Mouse (Mus musculus) spleen, adult 2 months (tissue): Measurements from ENCODE around the gene Fam204a. TPM values are rescaled to one million over a fixed set of nuclear protein-coding genes. Genes with fewer than 3 reads are reported as not detected.

Experiments
- DNase-seq, 2 experiments: peaks; one replicate each; pipeline versions ENCODE4 v3.0.0 to v3.0.0-alpha.2; 2012 to 2021; ENCODE audit warnings: low spot score in 2 of 2, low read depth in 1 of 2
- H3K27ac ChIP-seq: fragments of 200-500 bp; 2 replicates; pipeline ENCODE4 v1.5.1; 2012; ENCODE audit warnings: low read length, inconsistent platforms; ENCODE audit not compliant: insufficient read depth
- H3K27me3 ChIP-seq: fragments of 200-500 bp; 2 replicates; pipeline ENCODE4 v1.6.1; 2012; ENCODE audit warnings: mild to moderate bottlenecking, moderate library complexity, low read length, inconsistent platforms; ENCODE audit not compliant: control insufficient read depth, insufficient read depth
- H3K36me3 ChIP-seq: fragments of 200-500 bp; 2 replicates; pipeline ENCODE4 v1.6.1; 2012; ENCODE audit warnings: mild to moderate bottlenecking, low read length, inconsistent platforms; ENCODE audit not compliant: control insufficient read depth, insufficient read depth
- H3K4me1 ChIP-seq: fragments of 200-500 bp; 2 replicates; pipeline ENCODE4 v1.6.1; 2011; ENCODE audit warnings: inconsistent platforms; ENCODE audit not compliant: control insufficient read depth, insufficient read depth, insufficient read length
- H3K4me3 ChIP-seq: fragments of 200-500 bp; 2 replicates; pipeline ENCODE4 v1.5.1; 2011; ENCODE audit warnings: mild to moderate bottlenecking, inconsistent platforms; ENCODE audit not compliant: insufficient read depth, insufficient read length; ENCODE audit errors: extremely low read depth
- CTCF ChIP-seq: fragments of 200-500 bp; IDR thresholded peaks from 2 replicates; pipeline ENCODE4 v1.5.1; 2011; ENCODE audit warnings: mild to moderate bottlenecking, inconsistent platforms; ENCODE audit not compliant: insufficient read depth, insufficient read length, insufficient replicate concordance; ENCODE audit errors: extremely low read depth
- POLR2A ChIP-seq: fragments of 200-500 bp; IDR thresholded peaks from 2 replicates; pipeline ENCODE4 v1.6.1; 2011; ENCODE audit warnings: low read depth, low read length, inconsistent platforms
- WGBS: fragments of 180-500 bp; shearing (Covaris S2); methylation state at CpG from one replicate; pipeline ENCODE4 v1.1.7; 2018; 5-methylcytosine and 5-hydroxymethylcytosine counted together
- polyA plus RNA-seq: library from polyadenylated mRNA; depleted of rRNA; stranded (reverse); fragments of >200 nt; gene quantifications from 2 replicates; pipeline ENCODE4 v1.2.3, GENCODE M21; 2012; rRNA removed

The Fam204a gene
- 4.6 and 8.1 TPM in 2 replicates for polyA plus RNA-seq

GRCm38 (mm10) chr19:60225899-60226844 is at the start of gene Fam204a:
Fam204a (minus strand) TSS chr19:60226701.
- peak; percentile 82 to 91 for DNase-seq

GRCm38 (mm10) chr19:60265789-60266188 is 39.3 kb upstream of the Fam204a start:
- Histone ChIP-seq H3K4me3 (no peak overlapping the region), H3K27ac (no peak overlapping the region), H3K36me3 (no peaks in the 10 kb centered on the region), H3K4me1 (no peaks in the 10 kb centered on the region), H3K27me3 (no peaks in the 10 kb centered on the region; the same call in 1 of the 2 replicates)
- TF ChIP-seq POLR2A = no peak
- TF ChIP-seq CTCF = no peak
- WGBS = 72% methylated on average over 1 of the region's 1 CpGs
- no peak for DNase-seq

More at GRCm38 (mm10) chr19:60225899-60226844, at the start of gene Fam204a:
- Histone ChIP-seq H3K4me1 (peaks cover 4% of the 10 kb centered on the region; the same call in 1 of the 2 replicates), H3K27me3 (no peaks in the 10 kb centered on the region), H3K27ac (peak within 1 kb of the TSS; percentile 99), H3K36me3 (no peaks in the 10 kb centered on the region), H3K4me3 (peak within 1 kb of the TSS; percentile 100)
- TF ChIP-seq CTCF (no peak), POLR2A (peak; percentile 92)
- under 1% methylated on average over 68 of the region's 68 CpGs for WGBS

GRCm38 (mm10) chr19:60260689-60261088 is 34.2 kb upstream of the Fam204a start:
- no peak for DNase-seq
- H3K27me3 ChIP-seq = no peaks in the 10 kb centered on the region; the same call in 1 of the 2 replicates
- H3K4me1 ChIP-seq = no peaks in the 10 kb centered on the region
- TF ChIP-seq CTCF (no peak), POLR2A (no peak)
- H3K36me3 ChIP-seq = no peaks in the 10 kb centered on the region
- WGBS = 87% methylated on average over 5 of the region's 5 CpGs
- H3K4me3 ChIP-seq = no peak overlapping the region
- no peak overlapping the region for H3K27ac ChIP-seq

DNA sequence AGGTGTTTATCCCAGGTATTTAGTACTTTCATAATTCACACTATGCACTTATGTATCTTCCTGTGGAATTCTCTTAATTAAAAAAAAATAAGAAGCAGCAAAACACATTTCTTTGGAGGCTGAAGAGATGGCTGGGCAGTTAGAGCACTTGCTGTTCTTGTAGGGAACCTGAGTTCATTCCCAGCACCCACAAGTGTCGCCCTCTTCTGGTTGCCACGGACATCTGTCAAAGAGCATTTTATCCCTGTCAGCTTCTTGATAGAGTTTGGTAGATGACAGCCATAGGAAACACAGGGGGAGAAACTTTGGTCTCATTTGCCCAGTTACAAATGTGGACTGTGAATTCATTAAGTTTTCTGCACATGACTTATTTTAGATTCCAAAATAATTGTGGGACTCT is 25.5 kb upstream of the Fam204a start:
- no peak overlapping the region for H3K27ac ChIP-seq
- peak; percentile 25; the same call in 1 of the 2 replicates for TF ChIP-seq CTCF
- no peak for TF ChIP-seq POLR2A
- no peaks in the 10 kb centered on the region for H3K27me3 ChIP-seq
- no peaks in the 10 kb centered on the region for H3K36me3 ChIP-seq
- DNase-seq = peak; percentile 22 to 31
- no peaks in the 10 kb centered on the region for H3K4me1 ChIP-seq
- 40% methylated on average over 2 of the region's 2 CpGs for WGBS
- no peak overlapping the region for H3K4me3 ChIP-seq

DNA sequence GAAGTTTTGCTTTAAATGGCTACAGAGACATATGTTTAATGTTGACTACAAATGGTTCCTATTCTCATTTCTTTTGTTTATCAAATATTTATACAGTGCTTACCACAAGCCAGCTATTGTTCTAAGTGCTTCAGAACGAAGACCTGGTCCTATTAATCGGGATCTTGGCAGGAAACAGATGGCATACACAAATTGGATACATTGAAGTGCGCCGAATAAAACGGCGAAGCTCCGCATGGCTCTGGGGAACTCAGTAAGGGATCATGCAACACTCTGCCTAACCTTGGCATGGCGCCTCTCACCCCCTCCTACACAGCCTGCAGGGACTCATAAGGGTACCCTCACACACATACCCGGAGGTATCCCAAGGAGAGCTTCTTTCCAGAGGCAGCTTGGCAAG is 24.7 kb upstream of the Fam204a start:
- Histone ChIP-seq H3K36me3 (no peaks in the 10 kb centered on the region), H3K27me3 (no peaks in the 10 kb centered on the region), H3K27ac (no peak overlapping the region), H3K4me3 (no peak overlapping the region), H3K4me1 (no peaks in the 10 kb centered on the region)
- no peak for DNase-seq
- no peak for TF ChIP-seq CTCF
- no peak for TF ChIP-seq POLR2A
- WGBS = 67% methylated on average over 9 of the region's 9 CpGs

DNA sequence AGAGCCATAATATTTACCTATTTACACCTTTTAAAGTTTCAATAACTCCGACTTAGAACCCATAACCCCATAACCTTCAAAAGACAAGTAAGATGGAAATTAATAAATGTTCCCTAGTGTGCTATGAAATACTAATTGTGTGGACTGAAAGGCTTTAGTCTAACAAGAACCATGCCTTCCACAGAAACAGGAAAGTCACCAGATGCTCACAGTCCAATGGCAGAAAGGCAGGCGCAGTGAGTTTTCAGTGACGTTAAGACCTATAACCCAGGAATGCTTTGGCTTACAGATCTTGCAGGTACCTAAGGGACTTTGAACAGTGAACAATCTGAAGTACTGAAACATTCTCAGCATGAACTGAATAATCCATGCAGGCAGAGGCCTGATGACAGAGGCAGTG is 18.7 kb upstream of the Fam204a start:
- Histone ChIP-seq H3K4me3 (no peak overlapping the region), H3K4me1 (no peaks in the 10 kb centered on the region)

More for the DNA sequence above, 18.7 kb upstream of the Fam204a start:
- 92% methylated on average over 3 of the region's 3 CpGs for WGBS
- Histone ChIP-seq H3K36me3 (no peaks in the 10 kb centered on the region), H3K27ac (no peak overlapping the region), H3K27me3 (no peaks in the 10 kb centered on the region)
- no peak for TF ChIP-seq POLR2A
- TF ChIP-seq CTCF = no peak
- DNase-seq = no peak
